Mouse (Mus musculus): ENCODE data around the gene Frzb. TPM values are rescaled to one million over a fixed set of nuclear protein-coding genes. Genes with fewer than 3 reads are reported as not detected.

Frzb gene
- polyA plus RNA-seq, 1 experiment, result 0.51 TPM

DNA sequence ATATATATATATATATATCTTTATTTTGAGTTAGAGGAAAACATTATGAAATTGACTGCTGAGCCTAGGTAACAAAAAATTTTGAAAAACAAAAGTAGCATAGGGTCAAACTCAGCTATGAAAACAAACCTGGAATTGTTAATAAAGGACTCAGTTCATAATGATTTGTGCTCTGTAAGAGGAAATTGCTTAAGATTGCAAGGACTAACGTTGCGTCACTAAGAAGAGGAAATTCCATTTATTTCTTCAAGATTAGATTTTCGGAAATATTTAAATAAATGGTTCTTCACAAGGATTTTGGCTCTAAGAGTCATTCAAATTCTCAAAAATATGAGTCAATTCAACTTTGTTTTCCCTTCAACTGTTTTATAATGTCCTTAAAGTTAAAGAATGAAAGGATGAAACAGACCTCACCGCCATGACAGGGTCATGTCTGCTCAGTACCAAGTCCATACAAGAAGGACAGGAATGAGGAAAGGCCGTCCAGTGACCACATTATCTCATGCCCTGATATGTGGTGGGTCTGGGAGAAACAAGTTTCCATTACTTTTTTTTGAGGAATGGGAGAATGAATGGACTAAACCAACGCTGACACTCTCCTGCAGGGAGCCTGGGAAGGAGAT is 14.1 kb downstream of the Frzb start:
- Histone ChIP-seq H3K4me3 (replicated peaks; ENCODE audit: extremely low read depth, low read depth, low read length) (no peak overlapping the region), H3K4me1 (ENCODE audit: control insufficient read depth, insufficient read depth, low read length) (no peaks in the 10 kb centered on the region)
- DNase-seq, result no peak
- no peak for TF ChIP-seq POLR2A (IDR thresholded peaks at IDR 0.05; ENCODE audit: borderline replicate concordance, extremely low read depth, low read depth, low read length)
- TF ChIP-seq CTCF (IDR thresholded peaks at IDR 0.05; ENCODE audit: insufficient read depth, low read length), result no peak
- 73% methylated on average over 6 of the region's 6 CpGs for WGBS

DNA sequence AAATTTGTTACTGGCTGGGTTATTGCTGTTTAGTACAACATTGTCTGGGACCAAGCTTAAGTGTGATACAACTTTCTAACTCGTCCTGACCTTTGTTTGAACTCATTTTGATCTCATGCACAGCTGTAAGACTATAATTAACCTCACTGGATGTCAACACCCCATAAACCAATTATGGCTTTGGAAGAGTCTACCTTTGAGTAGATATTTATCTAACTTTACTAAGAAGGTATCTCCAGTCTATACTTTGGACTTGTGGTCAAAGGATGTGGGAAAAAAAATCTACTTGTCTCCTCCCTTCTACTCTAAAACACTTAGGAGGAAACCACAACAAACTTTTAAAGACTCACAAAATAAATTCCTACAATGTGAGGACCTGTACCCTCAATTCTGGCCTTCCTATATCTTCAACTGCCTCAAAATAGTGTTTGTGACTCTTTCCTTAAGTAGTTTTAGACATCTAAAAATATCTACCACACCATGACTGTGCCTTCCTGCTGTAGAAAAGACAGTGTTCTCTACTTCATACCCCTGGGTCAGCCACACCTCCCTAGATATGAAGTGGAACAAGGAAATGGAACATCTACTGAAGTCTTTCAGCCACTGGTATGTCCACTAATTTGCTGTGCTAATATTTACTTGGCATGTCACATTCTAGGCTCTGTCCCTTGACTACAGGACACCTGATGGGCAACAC is 16.9 kb downstream of the Frzb start:
- no peak for DNase-seq
- 31% methylated on average over 1 of the region's 1 CpGs for whole genome bisulfite sequencing
- Histone ChIP-seq H3K4me3 (replicated peaks; ENCODE audit: extremely low read depth, low read depth, low read length) (no peak overlapping the region), H3K4me1 (ENCODE audit: control insufficient read depth, insufficient read depth, low read length) (no peaks in the 10 kb centered on the region)
- TF ChIP-seq CTCF (IDR thresholded peaks at IDR 0.05; ENCODE audit: insufficient read depth, low read length), result no peak

DNA sequence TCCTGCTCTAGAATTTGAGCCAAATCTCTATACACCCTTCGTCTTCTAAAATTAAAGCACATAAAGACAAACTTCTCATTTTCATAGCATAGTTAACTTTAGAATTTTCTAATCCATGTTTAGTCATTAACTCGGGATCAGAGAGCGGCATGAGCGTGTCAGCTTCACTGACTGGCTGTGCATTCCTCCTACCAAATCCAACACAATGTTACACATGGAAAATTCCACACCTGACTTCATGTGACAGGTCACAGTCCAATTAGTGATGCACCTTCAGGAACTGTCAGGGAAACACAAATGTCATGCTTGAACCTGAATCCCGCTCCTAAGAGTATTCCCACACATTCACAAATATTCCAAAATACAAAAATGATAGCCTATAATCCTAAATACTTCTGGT is 24.3 kb downstream of the Frzb start:
- H3K4me1 ChIP-seq (ENCODE audit: control insufficient read depth, insufficient read depth, low read length), result no peaks in the 10 kb centered on the region
- TF ChIP-seq CTCF (IDR thresholded peaks at IDR 0.05; ENCODE audit: insufficient read depth, low read length) (no peak), POLR2A (IDR thresholded peaks at IDR 0.05; ENCODE audit: borderline replicate concordance, extremely low read depth, low read depth, low read length) (no peak)
- WGBS, result 93% methylated on average over 5 of the region's 5 CpGs
- no peak overlapping the region for H3K4me3 ChIP-seq (replicated peaks; ENCODE audit: extremely low read depth, low read depth, low read length)
- no peak for DNase-seq

DNA sequence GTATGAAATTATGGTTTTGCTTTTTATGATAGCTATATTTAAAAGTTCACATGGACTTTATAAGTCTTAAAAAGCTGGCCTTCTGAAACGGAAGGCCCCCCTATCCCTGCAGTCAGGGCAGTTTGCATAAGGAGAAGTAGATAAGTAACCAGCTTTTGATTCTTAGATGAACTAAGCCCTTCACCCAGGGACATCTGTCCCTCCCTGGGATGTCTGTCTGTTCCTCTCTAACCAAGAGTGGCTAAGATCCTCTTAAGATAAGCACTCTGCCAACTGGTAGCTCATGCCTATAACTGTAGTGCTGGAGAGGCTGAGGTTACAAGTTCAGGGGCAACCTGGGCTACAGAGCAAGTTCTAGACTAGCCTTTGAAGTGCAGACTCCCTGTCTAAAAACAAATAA is 25.4 kb downstream of the Frzb start:
- H3K4me3 ChIP-seq (replicated peaks; ENCODE audit: extremely low read depth, low read depth, low read length), result no peak overlapping the region
- DNase-seq, result no peak
- TF ChIP-seq POLR2A (IDR thresholded peaks at IDR 0.05; ENCODE audit: borderline replicate concordance, extremely low read depth, low read depth, low read length) (no peak), CTCF (IDR thresholded peaks at IDR 0.05; ENCODE audit: insufficient read depth, low read length) (no peak)
- 51% methylated on average over 1 of the region's 1 CpGs for WGBS
- H3K4me1 ChIP-seq (ENCODE audit: control insufficient read depth, insufficient read depth, low read length), result no peaks in the 10 kb centered on the region

DNA sequence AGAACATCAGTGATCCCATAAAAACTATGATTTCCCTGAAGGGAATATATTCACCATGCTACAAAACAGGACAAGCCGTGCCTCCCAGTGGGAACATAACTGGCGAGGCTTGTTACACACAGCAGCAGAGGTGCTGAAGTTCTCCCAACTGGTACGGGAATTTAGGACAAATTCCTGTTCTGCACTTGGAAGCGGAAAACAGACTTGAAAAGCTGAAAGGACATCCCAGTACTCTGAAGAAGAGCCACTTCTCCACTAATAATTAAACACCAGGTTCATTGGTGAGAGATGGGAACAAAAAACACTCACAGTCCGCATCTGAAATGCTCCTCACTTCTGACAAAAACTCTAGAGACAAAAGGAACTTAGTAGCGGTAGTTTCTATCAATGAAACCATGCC is 31.1 kb downstream of the Frzb start:
- 81% methylated on average over 6 of the region's 6 CpGs for WGBS
- TF ChIP-seq POLR2A (IDR thresholded peaks at IDR 0.05; ENCODE audit: borderline replicate concordance, extremely low read depth, low read depth, low read length) (no peak), CTCF (IDR thresholded peaks at IDR 0.05; ENCODE audit: insufficient read depth, low read length) (no peak)
- no peak for DNase-seq
- no peak overlapping the region for H3K4me3 ChIP-seq (replicated peaks; ENCODE audit: extremely low read depth, low read depth, low read length)
- H3K4me1 ChIP-seq (ENCODE audit: control insufficient read depth, insufficient read depth, low read length), result no peaks in the 10 kb centered on the region

DNA sequence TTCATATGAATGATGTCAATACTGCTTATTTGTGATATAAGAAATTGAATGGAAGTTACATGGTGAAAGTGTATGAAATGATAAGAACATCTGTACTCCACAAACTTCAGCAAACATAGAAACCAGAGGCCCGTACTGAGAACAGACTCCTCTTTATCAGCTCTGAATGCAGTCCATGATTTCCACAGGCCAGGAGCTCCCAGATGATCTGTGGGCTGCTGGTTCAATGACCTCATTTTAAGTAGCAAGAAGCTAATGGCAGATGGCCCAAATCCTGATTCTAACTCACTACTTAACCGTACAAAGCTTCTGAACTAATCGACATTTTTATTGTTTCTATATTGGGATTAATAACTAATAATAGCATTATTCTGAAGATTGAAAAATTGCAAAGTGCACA is 33.0 kb downstream of the Frzb start:
- TF ChIP-seq POLR2A (IDR thresholded peaks at IDR 0.05; ENCODE audit: borderline replicate concordance, extremely low read depth, low read depth, low read length), result no peak
- no peak for TF ChIP-seq CTCF (IDR thresholded peaks at IDR 0.05; ENCODE audit: insufficient read depth, low read length)
- WGBS, result 71% methylated on average over 3 of the region's 3 CpGs
- Histone ChIP-seq H3K4me1 (ENCODE audit: control insufficient read depth, insufficient read depth, low read length) (no peaks in the 10 kb centered on the region), H3K4me3 (replicated peaks; ENCODE audit: extremely low read depth, low read depth, low read length) (no peak overlapping the region)
- DNase-seq, result no peak

DNA sequence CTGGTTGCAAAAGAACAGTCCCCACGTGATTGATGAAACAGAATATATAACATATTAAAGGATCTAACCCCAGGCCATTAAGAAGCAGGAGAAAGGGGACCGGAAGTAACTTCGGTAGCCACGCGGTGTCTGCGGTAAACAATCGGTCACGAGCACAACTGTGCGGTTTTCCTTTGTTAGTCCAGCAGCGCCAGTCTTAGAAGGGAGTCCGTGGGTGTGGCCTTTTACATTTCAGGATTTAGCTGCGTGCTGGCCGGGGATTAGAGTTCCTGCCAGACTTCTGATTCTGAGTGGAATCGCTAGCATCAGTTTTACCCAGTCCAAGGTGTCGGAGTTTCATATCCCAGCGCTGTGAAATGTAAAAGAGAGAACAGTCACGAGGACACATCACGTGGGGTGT is 34.3 kb downstream of the Frzb start:
- H3K4me1 ChIP-seq (ENCODE audit: control insufficient read depth, insufficient read depth, low read length), result no peaks in the 10 kb centered on the region
- 66% methylated on average over 18 of the region's 18 CpGs for WGBS
- no peak overlapping the region for H3K4me3 ChIP-seq (replicated peaks; ENCODE audit: extremely low read depth, low read depth, low read length)
- no peak for DNase-seq
- TF ChIP-seq POLR2A (IDR thresholded peaks at IDR 0.05; ENCODE audit: borderline replicate concordance, extremely low read depth, low read depth, low read length) (no peak), CTCF (IDR thresholded peaks at IDR 0.05; ENCODE audit: insufficient read depth, low read length) (no peak)

DNA sequence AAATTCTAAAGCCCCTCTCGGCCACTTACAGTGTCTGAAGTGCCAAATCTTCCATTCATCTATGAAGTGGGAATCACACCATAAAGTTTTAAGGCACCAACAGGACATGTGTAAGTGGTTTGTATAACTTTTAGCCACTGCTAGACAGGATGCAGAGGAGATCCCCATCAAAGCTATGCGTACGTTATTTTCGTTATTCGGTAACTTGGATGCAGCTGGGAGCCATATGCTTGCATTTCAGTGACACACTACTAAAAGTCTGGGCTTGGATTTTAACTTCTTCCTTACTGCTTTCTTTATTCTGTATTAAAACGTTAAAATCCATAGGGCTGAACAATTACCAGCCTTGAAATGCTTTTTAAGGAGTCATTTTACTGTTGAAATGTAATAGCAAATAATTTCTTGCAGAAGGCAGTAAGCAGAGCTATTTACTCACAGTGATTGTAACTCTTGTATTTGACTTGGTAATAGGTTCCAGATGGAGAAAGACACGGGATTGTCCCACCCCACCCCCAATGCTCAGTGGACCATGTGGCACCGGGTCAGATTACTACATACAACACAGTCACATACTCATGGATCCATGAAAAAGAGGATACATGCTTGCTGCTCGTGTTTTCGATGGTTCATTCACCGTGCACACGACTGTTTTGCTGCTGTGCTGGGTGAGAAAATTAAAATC is 37.4 kb downstream of the Frzb start:
- TF ChIP-seq CTCF (IDR thresholded peaks at IDR 0.05; ENCODE audit: insufficient read depth, low read length) (no peak), POLR2A (IDR thresholded peaks at IDR 0.05; ENCODE audit: borderline replicate concordance, extremely low read depth, low read depth, low read length) (no peak)
- no peak overlapping the region for H3K4me3 ChIP-seq (replicated peaks; ENCODE audit: extremely low read depth, low read depth, low read length)
- no peak for DNase-seq
- WGBS, result 78% methylated on average over 12 of the region's 12 CpGs
- no peaks in the 10 kb centered on the region for H3K4me1 ChIP-seq (ENCODE audit: control insufficient read depth, insufficient read depth, low read length)

DNA sequence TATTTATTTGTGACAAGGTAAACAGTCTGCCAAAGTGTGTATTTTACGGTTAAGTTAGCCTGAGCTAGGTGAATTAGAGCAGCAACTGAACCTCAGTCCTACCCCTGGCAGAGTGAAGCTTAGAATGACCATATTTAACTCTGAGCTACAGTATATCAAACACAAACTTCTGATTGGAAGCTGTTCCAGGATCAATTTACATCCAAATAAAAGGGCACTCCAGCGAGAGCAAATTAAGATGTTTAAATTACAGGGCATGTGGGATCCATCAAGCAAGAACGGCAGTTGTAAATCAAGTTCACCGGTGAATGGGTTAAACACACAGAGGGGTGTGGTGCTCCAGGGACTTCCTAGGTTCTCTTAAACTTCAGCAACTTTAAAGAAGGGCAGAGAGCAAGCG is 42.7 kb downstream of the Frzb start:
- no peak for TF ChIP-seq CTCF (IDR thresholded peaks at IDR 0.05; ENCODE audit: insufficient read depth, low read length)
- no peak for TF ChIP-seq POLR2A (IDR thresholded peaks at IDR 0.05; ENCODE audit: borderline replicate concordance, extremely low read depth, low read depth, low read length)
- no peak overlapping the region for H3K4me3 ChIP-seq (replicated peaks; ENCODE audit: extremely low read depth, low read depth, low read length)
- no peaks in the 10 kb centered on the region for H3K4me1 ChIP-seq (ENCODE audit: control insufficient read depth, insufficient read depth, low read length)
- DNase-seq, result no peak
- WGBS, result 13% methylated on average over 5 of the region's 5 CpGs
